Mouse (Mus musculus) hindbrain, embryonic 16.5 days (tissue): ENCODE measurements around the gene 4930568D16Rik. TPM values are rescaled to one million over a fixed set of nuclear protein-coding genes. Genes with fewer than 3 reads are reported as not detected.
A peak's percentile ranks its signal among the peaks of the same experiment; 100 is the strongest.

Source experiments
- ATAC-seq: fragments of 200-750 bp; cut with Nextera tagmentation; 2 replicates; pipeline ENCODE4 v1.8.0; 2017; ENCODE audit warnings: moderate TSS enrichment, moderate library complexity
- H3K27ac ChIP-seq: fragments of 300-500 bp; sonication (generic); 2 replicates; pipeline ENCODE4 v1.5.1; 2014; ENCODE audit warnings: low read depth, mild to moderate bottlenecking, control low read depth, low read length, moderate library complexity
- H3K27me3 ChIP-seq: fragments of 300-500 bp; sonication (generic); replicated peaks from 2 replicates; pipeline ENCODE4 v1.6.1; 2014; ENCODE audit warnings: low read length; ENCODE audit not compliant: control insufficient read depth, insufficient read depth
- H3K36me3 ChIP-seq: fragments of 300-500 bp; sonication (generic); 2 replicates; pipeline ENCODE4 v1.6.1; 2014; ENCODE audit warnings: mild to moderate bottlenecking, low read length, moderate library complexity, mixed read lengths; ENCODE audit not compliant: control insufficient read depth, insufficient read depth
- H3K4me1 ChIP-seq: fragments of 300-500 bp; sonication (generic); 2 replicates; pipeline ENCODE4 v1.6.1; 2014; ENCODE audit warnings: low read depth, low read length; ENCODE audit not compliant: control insufficient read depth, insufficient read depth
- H3K4me2 ChIP-seq: fragments of 300-500 bp; sonication (generic); 2 replicates; pipeline ENCODE4 v1.6.1; 2014; ENCODE audit warnings: mild to moderate bottlenecking, low read length, control low read depth, moderate library complexity
- H3K4me3 ChIP-seq: fragments of 300-500 bp; sonication (generic); 2 replicates; pipeline ENCODE4 v1.5.1; 2014; ENCODE audit warnings: mild to moderate bottlenecking, low read length, control low read depth, moderate library complexity
- H3K9ac ChIP-seq: fragments of 300-500 bp; sonication (generic); 2 replicates; pipeline ENCODE4 v1.6.1; 2014; ENCODE audit warnings: low read depth, mild to moderate bottlenecking, control low read depth, low read length, moderate library complexity
- H3K9me3 ChIP-seq: fragments of 300-500 bp; sonication (generic); 2 replicates; pipeline ENCODE4 v1.6.1; 2014; ENCODE audit warnings: mild to moderate bottlenecking, low read length, moderate library complexity; ENCODE audit not compliant: control insufficient read depth
- WGBS: fragments of 180-500 bp; shearing (Covaris S2); extraction: QIAGEN DNeasy Blood & Tissue Kit; methylation state at CpG from one replicate; pipeline ENCODE4 v1.1.7; 2014; 5-methylcytosine and 5-hydroxymethylcytosine counted together
- polyA plus RNA-seq: library from polyadenylated mRNA; unstranded; fragments of >200 nt; fragmentation: Nextera tagmentation; extraction: Ambion mirVana; gene quantifications from 2 replicates; pipeline ENCODE4 v1.2.1, GENCODE M21; 2015

The 4930568D16Rik gene
- polyA plus RNA-seq, 1 experiment from 2014 or later: not detected

- no peak overlapping the region for H3K4me3 ChIP-seq
- H3K27me3 ChIP-seq: no peaks in the 10 kb centered on the region
- no peak overlapping the region for H3K27ac ChIP-seq
- 87% methylated on average over 5 of the region's 6 CpGs for WGBS
- no peak overlapping the region for H3K9ac ChIP-seq
- no peaks in the 10 kb centered on the region for H3K9me3 ChIP-seq
- no peaks in the 10 kb centered on the region for H3K36me3 ChIP-seq
- ATAC-seq: no peak
- no peaks in the 10 kb centered on the region for H3K4me1 ChIP-seq
- H3K4me2 ChIP-seq: no peak overlapping the region
These were observed 39.7 kb upstream of the 4930568D16Rik start for GRCm38 (mm10) chr2:35407266-35407665.

- WGBS: 87% methylated on average over 1 of the region's 1 CpGs
- H3K9ac ChIP-seq: no peak overlapping the region
These were observed 39.1 kb upstream of the 4930568D16Rik start for GRCm38 (mm10) chr2:35406611-35407010.

GRCm38 (mm10) chr2:35402391-35402790 lies 34.9 kb upstream of the 4930568D16Rik start:
- Histone ChIP-seq H3K4me1 (no peaks in the 10 kb centered on the region), H3K9me3 (no peaks in the 10 kb centered on the region), H3K4me2 (no peak overlapping the region), H3K9ac (no peak overlapping the region), H3K4me3 (no peak overlapping the region), H3K36me3 (no peaks in the 10 kb centered on the region), H3K27me3 (no peaks in the 10 kb centered on the region), H3K27ac (no peak overlapping the region)
- ATAC-seq: no peak
- WGBS: 95% methylated on average over 16 of the region's 16 CpGs

More at GRCm38 (mm10) chr2:35406611-35407010, 39.1 kb upstream of the 4930568D16Rik start:
- no peak overlapping the region for H3K27ac ChIP-seq
- no peaks in the 10 kb centered on the region for H3K27me3 ChIP-seq
- no peaks in the 10 kb centered on the region for H3K4me1 ChIP-seq
- ATAC-seq: no peak
- H3K9me3 ChIP-seq: no peaks in the 10 kb centered on the region
- H3K36me3 ChIP-seq: no peaks in the 10 kb centered on the region
- no peak overlapping the region for H3K4me3 ChIP-seq
- no peak overlapping the region for H3K4me2 ChIP-seq

- Histone ChIP-seq H3K4me3 (no peak overlapping the region), H3K9ac (no peak overlapping the region), H3K27me3 (no peaks in the 10 kb centered on the region), H3K4me1 (no peaks in the 10 kb centered on the region; the same call in 1 of the 2 replicates), H3K27ac (no peak overlapping the region), H3K4me2 (no peak overlapping the region), H3K36me3 (no peaks in the 10 kb centered on the region), H3K9me3 (no peaks in the 10 kb centered on the region)
- ATAC-seq: no peak
- 93% methylated on average over 7 of the region's 7 CpGs for WGBS
These were observed 33.2 kb upstream of the 4930568D16Rik start for GRCm38 (mm10) chr2:35400739-35401138.

- H3K4me2 ChIP-seq: no peak overlapping the region
- ATAC-seq: 0 out of 2 replicates have a peak, but pooled peaks have one; percentile 17
- H3K9me3 ChIP-seq: no peaks in the 10 kb centered on the region
- H3K27me3 ChIP-seq: no peaks in the 10 kb centered on the region
- H3K9ac ChIP-seq: no peak overlapping the region
- no peaks in the 10 kb centered on the region; the same call in 1 of the 2 replicates for H3K4me1 ChIP-seq
- 86% methylated on average over 6 of the region's 6 CpGs for WGBS
- H3K4me3 ChIP-seq: no peak overlapping the region
- no peak overlapping the region for H3K27ac ChIP-seq
- H3K36me3 ChIP-seq: no peaks in the 10 kb centered on the region
These were observed 30.8 kb upstream of the 4930568D16Rik start for GRCm38 (mm10) chr2:35398184-35398828.

DNA sequence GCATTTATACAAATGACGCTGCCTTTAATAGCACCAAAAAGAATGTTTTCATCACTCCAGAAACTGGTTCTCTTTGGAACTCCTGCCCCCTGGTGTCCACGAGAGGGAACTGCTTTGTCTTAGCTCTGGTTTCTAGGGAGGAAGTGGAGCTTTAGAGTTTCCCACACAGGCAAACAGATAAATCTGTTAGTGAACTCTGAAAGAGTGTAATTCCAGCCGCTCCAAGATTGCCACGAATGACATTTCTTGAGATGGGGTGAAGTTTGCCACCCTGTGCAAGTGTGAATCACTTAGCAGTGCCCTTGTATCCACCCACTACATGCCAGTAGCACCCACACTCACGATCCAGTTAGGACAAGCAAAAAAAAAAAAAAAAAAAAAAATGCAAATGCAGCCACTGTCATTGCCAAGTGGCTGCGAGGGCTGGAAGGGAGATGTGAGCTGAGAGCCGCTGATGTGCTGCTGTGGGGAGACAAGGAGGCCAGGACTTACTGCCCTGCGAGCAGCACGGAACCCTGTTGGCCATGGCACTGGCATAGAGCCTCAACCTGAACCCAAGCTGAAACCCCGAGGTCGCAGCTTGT lies 30.2 kb upstream of the 4930568D16Rik start:
- 50% methylated on average over 11 of the region's 11 CpGs for WGBS
- Histone ChIP-seq H3K9ac (no peak overlapping the region), H3K27me3 (no peaks in the 10 kb centered on the region), H3K4me2 (0 out of 2 replicates have a peak overlapping the region, but pooled peaks have one; percentile 3), H3K9me3 (no peaks in the 10 kb centered on the region), H3K4me3 (no peak overlapping the region), H3K36me3 (no peaks in the 10 kb centered on the region), H3K4me1 (no peaks in the 10 kb centered on the region; the same call in 1 of the 2 replicates), H3K27ac (no peak overlapping the region)
- peak; percentile 68 for ATAC-seq

GRCm38 (mm10) chr2:35397096-35397495 lies 29.6 kb upstream of the 4930568D16Rik start, which contains the start of gene 4930402F06Rik:
4930402F06Rik (minus strand) TSS chr2:35397175.
- H3K4me3 ChIP-seq: no peak within 1 kb of the TSS
- ATAC-seq: peak; percentile 67
- H3K9me3 ChIP-seq: no peaks in the 10 kb centered on the region

GRCm38 (mm10) chr2:35385441-35385871 lies 17.9 kb upstream of the 4930568D16Rik start:
- no peak overlapping the region for H3K27ac ChIP-seq
- H3K4me3 ChIP-seq: no peak overlapping the region
- no peaks in the 10 kb centered on the region for H3K36me3 ChIP-seq
- H3K9ac ChIP-seq: no peak overlapping the region
- no peaks in the 10 kb centered on the region for H3K27me3 ChIP-seq
- H3K4me1 ChIP-seq: no peaks in the 10 kb centered on the region
- peaks cover 4% of the 10 kb centered on the region for H3K9me3 ChIP-seq
- no peak overlapping the region for H3K4me2 ChIP-seq
- no peak for ATAC-seq
- WGBS: 76% methylated on average over 9 of the region's 9 CpGs

More at GRCm38 (mm10) chr2:35397096-35397495, 29.6 kb upstream of the 4930568D16Rik start, which contains the start of gene 4930402F06Rik:
- H3K4me2 ChIP-seq: 0 out of 2 replicates have a peak within 1 kb of the TSS, but pooled peaks have one; percentile 3
- WGBS: 52% methylated on average over 5 of the region's 5 CpGs
- H3K36me3 ChIP-seq: no peaks in the 10 kb centered on the region
- no peak within 1 kb of the TSS for H3K9ac ChIP-seq
- H3K27me3 ChIP-seq: no peaks in the 10 kb centered on the region
- H3K27ac ChIP-seq: no peak within 1 kb of the TSS
- H3K4me1 ChIP-seq: no peaks in the 10 kb centered on the region; the same call in 1 of the 2 replicates

GRCm38 (mm10) chr2:35379306-35379705 lies 11.8 kb upstream of the 4930568D16Rik start:
- Histone ChIP-seq H3K27me3 (no peaks in the 10 kb centered on the region), H3K4me1 (no peaks in the 10 kb centered on the region)
- no peak for ATAC-seq

More at GRCm38 (mm10) chr2:35379306-35379705, 11.8 kb upstream of the 4930568D16Rik start:
- H3K9me3 ChIP-seq: no peaks in the 10 kb centered on the region
- 71% methylated on average over 9 of the region's 9 CpGs for WGBS
- no peak overlapping the region for H3K4me3 ChIP-seq
- H3K27ac ChIP-seq: no peak overlapping the region
- no peak overlapping the region for H3K9ac ChIP-seq
- no peak overlapping the region for H3K4me2 ChIP-seq
- no peaks in the 10 kb centered on the region for H3K36me3 ChIP-seq
